Mouse (Mus musculus): Measurements from ENCODE around the gene Polr3c. TPM values are rescaled to one million over a fixed set of nuclear protein-coding genes. Genes with fewer than 3 reads are reported as not detected.

The Polr3c gene
- polyA plus RNA-seq, 2 experiments, result 26.3 to 40.5 TPM

DNA sequence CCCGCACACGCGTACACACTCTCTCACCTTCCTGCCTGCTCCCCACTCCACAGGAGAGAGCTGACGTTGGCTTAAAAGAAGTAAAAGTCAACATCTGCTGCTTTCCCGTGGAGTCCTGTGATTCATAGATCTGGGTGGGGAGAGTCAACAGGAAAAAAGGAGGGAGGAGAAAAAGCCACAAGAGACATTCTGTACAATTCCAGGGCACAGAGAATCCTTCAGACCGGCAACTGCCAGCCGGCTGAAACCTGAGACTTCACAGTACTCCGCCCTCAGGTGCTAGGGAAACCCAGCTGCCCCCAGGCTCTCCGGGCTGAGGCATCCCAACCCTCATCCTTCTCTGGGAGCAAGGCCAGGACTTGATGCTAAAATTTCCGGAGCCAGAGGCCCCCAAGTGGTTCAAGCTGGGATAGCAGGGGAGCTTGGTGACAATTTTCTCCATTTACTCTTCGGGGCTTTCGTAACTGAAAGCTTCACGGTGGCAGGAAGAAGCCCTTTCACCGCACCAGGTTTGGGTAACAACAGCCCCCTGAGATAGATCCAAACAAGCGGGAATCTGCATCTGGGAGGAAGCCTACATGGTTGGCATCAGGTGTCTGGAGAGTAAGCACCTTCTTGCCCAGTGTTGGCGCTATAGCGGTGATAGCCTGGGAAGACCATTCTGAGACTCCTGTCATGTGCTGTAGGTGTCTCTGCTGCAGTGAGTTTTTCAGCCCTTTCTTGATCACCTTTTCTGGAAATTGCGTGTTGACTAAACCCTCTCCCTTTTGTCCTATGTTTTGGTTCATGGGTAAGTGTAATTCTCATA is 63.8 kb downstream of the Polr3c start:
- no peaks in the 10 kb centered on the region for H3K27me3 ChIP-seq (ENCODE audit: control insufficient read depth, insufficient read depth, low read length)
- ATAC-seq (ENCODE audit: low FRiP score, low read depth), result peak; percentile 92
- H3K4me1 ChIP-seq (ENCODE audit: control insufficient read depth, insufficient read depth, low read length), result peaks cover 16% of the 10 kb centered on the region
- H3K27ac ChIP-seq (replicated peaks; ENCODE audit: low read depth, low read length), result peak overlapping the region; percentile 86
- peak; percentile 93 for DNase-seq (ENCODE audit: low spot score)
- TF ChIP-seq POLR2A (IDR thresholded peaks at IDR 0.05; ENCODE audit: borderline replicate concordance, extremely low read depth, insufficient read depth, insufficient read length), result no peak
- H3K36me3 ChIP-seq (ENCODE audit: control insufficient read depth, insufficient read depth, low read length), result no peaks in the 10 kb centered on the region
- H3K4me3 ChIP-seq (replicated peaks; ENCODE audit: low read length), result peak overlapping the region; percentile 23
- H3K9me3 ChIP-seq (ENCODE audit: control insufficient read depth, low read length), result no peaks in the 10 kb centered on the region
- 5% methylated on average over 18 of the region's 18 CpGs for WGBS
- H3K9ac ChIP-seq (ENCODE audit: low read depth, low read length, severe bottlenecking), result peak overlapping the region; percentile 37; the same call in 1 of the 2 replicates
- H3K4me2 ChIP-seq (replicated peaks; ENCODE audit: low read depth, low read length, severe bottlenecking), result peak overlapping the region; percentile 52

DNA sequence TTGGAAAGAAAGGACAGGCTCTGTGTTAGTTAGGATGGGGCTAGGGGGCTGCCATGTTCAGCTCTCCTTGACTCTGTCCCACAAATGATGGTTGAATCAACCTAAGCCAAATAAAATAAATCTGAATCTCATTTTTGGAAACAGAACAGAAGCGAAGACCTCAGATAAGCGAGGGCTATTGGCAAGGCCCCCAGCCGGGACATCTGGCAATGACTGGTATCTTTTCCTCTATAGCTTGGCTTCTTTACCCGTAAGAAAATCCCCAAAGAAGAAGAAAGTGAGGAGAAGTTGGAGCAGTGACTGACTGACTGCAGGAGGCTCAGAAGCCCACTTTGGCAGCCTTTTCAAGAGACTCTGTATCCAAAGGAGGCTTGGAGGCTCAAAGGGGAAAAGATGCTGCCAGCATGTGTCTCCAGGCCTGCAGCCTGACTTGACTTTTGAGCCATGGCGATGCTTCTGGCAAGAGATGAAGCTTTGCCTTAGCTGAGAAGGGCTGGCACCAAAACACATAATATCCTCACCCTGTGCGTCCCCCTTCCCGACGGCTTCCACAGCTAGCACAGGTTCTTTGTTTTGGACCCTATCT is 64.6 kb downstream of the Polr3c start:
- Histone ChIP-seq H3K4me1 (ENCODE audit: control insufficient read depth, insufficient read depth, low read length) (peaks cover 16% of the 10 kb centered on the region), H3K4me2 (replicated peaks; ENCODE audit: low read depth, low read length, severe bottlenecking) (peak overlapping the region; percentile 52), H3K9ac (ENCODE audit: low read depth, low read length, severe bottlenecking) (peak overlapping the region; percentile 37; the same call in 1 of the 2 replicates), H3K27me3 (ENCODE audit: control insufficient read depth, insufficient read depth, low read length) (no peaks in the 10 kb centered on the region), H3K27ac (replicated peaks; ENCODE audit: low read depth, low read length) (peak overlapping the region; percentile 86), H3K36me3 (ENCODE audit: control insufficient read depth, insufficient read depth, low read length) (no peaks in the 10 kb centered on the region), H3K4me3 (replicated peaks; ENCODE audit: low read length) (peak overlapping the region; percentile 23), H3K9me3 (ENCODE audit: control insufficient read depth, low read length) (no peaks in the 10 kb centered on the region)
- WGBS, result 45% methylated on average over 8 of the region's 8 CpGs
- DNase-seq (ENCODE audit: low spot score) (no peak), ATAC-seq (ENCODE audit: low FRiP score, low read depth) (no peak)
- TF ChIP-seq POLR2A (IDR thresholded peaks at IDR 0.05; ENCODE audit: borderline replicate concordance, extremely low read depth, insufficient read depth, insufficient read length), result no peak

Other genes with a start within 250 kb of the Polr3c start
- 21.4 and 26.7 TPM in 2 replicates for gene Hfe2, start 202.5 kb downstream of the Polr3c start, polyA plus RNA-seq (2012; rRNA removed)
- gene Hfe2, start 202.5 kb downstream of the Polr3c start, polyA plus RNA-seq (2014; fragmentation: Nextera tagmentation; extraction: Ambion mirVana), result 14.6 and 20.5 TPM in 2 replicates
- gene Txnip, start 169.7 kb downstream of the Polr3c start, polyA plus RNA-seq (2012; rRNA removed), result 211 and 272 TPM in 2 replicates
- 167 and 172 TPM in 2 replicates for gene Txnip, start 169.7 kb downstream of the Polr3c start, polyA plus RNA-seq (2014; fragmentation: Nextera tagmentation; extraction: Ambion mirVana)
- gene Gm16253, start 150.6 kb downstream of the Polr3c start, polyA plus RNA-seq (2012; rRNA removed), result 0.19 TPM in 1 of 2 replicates, not detected in the other
- 0.37 and 1.3 TPM in 2 replicates for gene Gm16253, start 150.6 kb downstream of the Polr3c start, polyA plus RNA-seq (2014; fragmentation: Nextera tagmentation; extraction: Ambion mirVana)
- gene Polr3gl, start 133.4 kb downstream of the Polr3c start, polyA plus RNA-seq (2012; rRNA removed), result 36.5 and 51.7 TPM in 2 replicates
- 11.9 and 15.3 TPM in 2 replicates for gene Polr3gl, start 133.4 kb downstream of the Polr3c start, polyA plus RNA-seq (2014; fragmentation: Nextera tagmentation; extraction: Ambion mirVana)
- 1.8 and 2.7 TPM in 2 replicates for gene Ankrd34a, start 131.0 kb downstream of the Polr3c start, polyA plus RNA-seq (2012; rRNA removed)
- 2.7 TPM in 2 replicates for gene Ankrd34a, start 131.0 kb downstream of the Polr3c start, polyA plus RNA-seq (2014; fragmentation: Nextera tagmentation; extraction: Ambion mirVana)
- gene Lix1l, start 126.5 kb downstream of the Polr3c start, polyA plus RNA-seq (2012; rRNA removed), result 84.2 and 99.6 TPM in 2 replicates
- gene Lix1l, start 126.5 kb downstream of the Polr3c start, polyA plus RNA-seq (2014; fragmentation: Nextera tagmentation; extraction: Ambion mirVana), result 8.9 and 10.4 TPM in 2 replicates
- 44.6 and 66.1 TPM in 2 replicates for gene Rbm8a, start 97.7 kb downstream of the Polr3c start, polyA plus RNA-seq (2012; rRNA removed)
- 133 and 146 TPM in 2 replicates for gene Rbm8a, start 97.7 kb downstream of the Polr3c start, polyA plus RNA-seq (2014; fragmentation: Nextera tagmentation; extraction: Ambion mirVana)
- 53.0 and 64.0 TPM in 2 replicates for gene Pex11b, start 92.3 kb downstream of the Polr3c start, polyA plus RNA-seq (2012; rRNA removed)
- 62.2 and 65.8 TPM in 2 replicates for gene Pex11b, start 92.3 kb downstream of the Polr3c start, polyA plus RNA-seq (2014; fragmentation: Nextera tagmentation; extraction: Ambion mirVana)
- 0.93 and 1.2 TPM in 2 replicates for gene Gm42957, start 92.2 kb downstream of the Polr3c start, polyA plus RNA-seq (2012; rRNA removed)
- 0.28 and 0.29 TPM in 2 replicates for gene Gm42957, start 92.2 kb downstream of the Polr3c start, polyA plus RNA-seq (2014; fragmentation: Nextera tagmentation; extraction: Ambion mirVana)
- 25.0 and 31.1 TPM in 2 replicates for gene Itga10, start 82.0 kb downstream of the Polr3c start, polyA plus RNA-seq (2012; rRNA removed)
- 3.9 TPM in 2 replicates for gene Itga10, start 82.0 kb downstream of the Polr3c start, polyA plus RNA-seq (2014; fragmentation: Nextera tagmentation; extraction: Ambion mirVana)
- gene Ankrd35, start 57.5 kb downstream of the Polr3c start, polyA plus RNA-seq (2012; rRNA removed), result 1.9 and 3.7 TPM in 2 replicates
- gene Ankrd35, start 57.5 kb downstream of the Polr3c start, polyA plus RNA-seq (2014; fragmentation: Nextera tagmentation; extraction: Ambion mirVana), result 2.7 and 4.2 TPM in 2 replicates
- gene Pias3, start 31.2 kb downstream of the Polr3c start, polyA plus RNA-seq (2012; rRNA removed), result 100 and 112 TPM in 2 replicates
- 52.2 and 53.4 TPM in 2 replicates for gene Pias3, start 31.2 kb downstream of the Polr3c start, polyA plus RNA-seq (2014; fragmentation: Nextera tagmentation; extraction: Ambion mirVana)
- gene Nudt17, start 19.1 kb downstream of the Polr3c start, polyA plus RNA-seq (2012; rRNA removed), result 8.3 and 9.8 TPM in 2 replicates
- 13.5 and 14.6 TPM in 2 replicates for gene Nudt17, start 19.1 kb downstream of the Polr3c start, polyA plus RNA-seq (2014; fragmentation: Nextera tagmentation; extraction: Ambion mirVana)
- gene Rnf115, start within 50 bp of the Polr3c start, polyA plus RNA-seq (2012; rRNA removed), result 24.4 and 27.1 TPM in 2 replicates
- gene Rnf115, start within 50 bp of the Polr3c start, polyA plus RNA-seq (2014; fragmentation: Nextera tagmentation; extraction: Ambion mirVana), result 46.1 and 46.4 TPM in 2 replicates
- 0.12 and 0.24 TPM in 2 replicates for gene Pdzk1, start 101.7 kb upstream of the Polr3c start, polyA plus RNA-seq (2012; rRNA removed)
- not detected in 2 replicates for gene Pdzk1, start 101.7 kb upstream of the Polr3c start, polyA plus RNA-seq (2014; fragmentation: Nextera tagmentation; extraction: Ambion mirVana)
- gene Cd160, start 101.7 kb upstream of the Polr3c start, polyA plus RNA-seq (2012; rRNA removed), result 0.09 TPM in 1 of 2 replicates, not detected in the other
- 0.15 and 0.23 TPM in 2 replicates for gene Cd160, start 101.7 kb upstream of the Polr3c start, polyA plus RNA-seq (2014; fragmentation: Nextera tagmentation; extraction: Ambion mirVana)
- gene Gja5, start 177.1 kb upstream of the Polr3c start, polyA plus RNA-seq (2012; rRNA removed), result 25.7 and 28.5 TPM in 2 replicates
- 8.5 and 10.3 TPM in 2 replicates for gene Gja5, start 177.1 kb upstream of the Polr3c start, polyA plus RNA-seq (2014; fragmentation: Nextera tagmentation; extraction: Ambion mirVana)
- 15.8 and 16.6 TPM in 2 replicates for gene Gpr89, start 177.7 kb upstream of the Polr3c start, polyA plus RNA-seq (2012; rRNA removed)
- gene Gpr89, start 177.7 kb upstream of the Polr3c start, polyA plus RNA-seq (2014; fragmentation: Nextera tagmentation; extraction: Ambion mirVana), result 40.2 and 43.5 TPM in 2 replicates
- gene Gja8, start 198.4 kb upstream of the Polr3c start, polyA plus RNA-seq (2012; rRNA removed), result 0.01 TPM in 1 of 2 replicates, not detected in the other
- not detected in 2 replicates for gene Gja8, start 198.4 kb upstream of the Polr3c start, polyA plus RNA-seq (2014; fragmentation: Nextera tagmentation; extraction: Ambion mirVana)